Mouse (Mus musculus) forebrain, embryonic 10.5 days (tissue): Measurements from ENCODE around the gene Nfkbid. TPM values are rescaled to one million over a fixed set of nuclear protein-coding genes. Genes with fewer than 3 reads are reported as not detected.

ENCODE experiments used
- polyA plus RNA-seq: library from polyadenylated mRNA; unstranded; fragments of >200 nt; fragmentation: Nextera tagmentation; extraction: Ambion mirVana; gene quantifications from 2 replicates; pipeline ENCODE4 v1.2.1, GENCODE M21; 2016

Gene Nfkbid
- polyA plus RNA-seq, 1 experiment from 2014 or later, result 1.5 TPM

Other genes starting within 250 kb of the Nfkbid start
- 4.0 and 4.5 TPM in 2 replicates for gene Cox7a1, start 237.6 kb upstream of the Nfkbid start, polyA plus RNA-seq
- gene Capns1, start 222.9 kb upstream of the Nfkbid start, polyA plus RNA-seq, result 45.9 and 51.2 TPM in 2 replicates
- 163 and 169 TPM in 2 replicates for gene Polr2i, start 189.8 kb upstream of the Nfkbid start, polyA plus RNA-seq
- 248 and 257 TPM in 2 replicates for gene Tbcb, start 189.5 kb upstream of the Nfkbid start, polyA plus RNA-seq
- not detected in 2 replicates for gene Ovol3, start 186.0 kb upstream of the Nfkbid start, polyA plus RNA-seq
- gene Thap8, start 141.6 kb upstream of the Nfkbid start, polyA plus RNA-seq, result 0.38 and 0.48 TPM in 2 replicates
- gene Wdr62, start 141.3 kb upstream of the Nfkbid start, polyA plus RNA-seq, result 18.7 and 20.3 TPM in 2 replicates
- 52.8 and 53.1 TPM in 2 replicates for gene Clip3, start 130.0 kb upstream of the Nfkbid start, polyA plus RNA-seq
- gene Alkbh6, start 113.0 kb upstream of the Nfkbid start, polyA plus RNA-seq, result 82.3 and 90.2 TPM in 2 replicates
- gene Syne4, start 106.9 kb upstream of the Nfkbid start, polyA plus RNA-seq, result 29.8 and 32.8 TPM in 2 replicates
- gene E130208F15Rik, start 100.0 kb upstream of the Nfkbid start, polyA plus RNA-seq, result 3.0 and 3.2 TPM in 2 replicates
- gene Sdhaf1, start 97.8 kb upstream of the Nfkbid start, polyA plus RNA-seq, result 17.3 and 19.5 TPM in 2 replicates
- gene Lrfn3, start 59.0 kb upstream of the Nfkbid start, polyA plus RNA-seq, result 5.3 and 5.6 TPM in 2 replicates
- gene Tyrobp, start 8.0 kb upstream of the Nfkbid start, polyA plus RNA-seq, result 10.4 and 12.1 TPM in 2 replicates
- 0.38 TPM in 1 of 2 replicates, not detected in the other for gene Hcst, start 1.9 kb upstream of the Nfkbid start, polyA plus RNA-seq
- gene Aplp1, start 23.8 kb downstream of the Nfkbid start, polyA plus RNA-seq, result 25.4 and 33.7 TPM in 2 replicates
- gene Kirrel2, start 36.0 kb downstream of the Nfkbid start, polyA plus RNA-seq, result 0.29 and 0.52 TPM in 2 replicates
- gene Nphs1, start 36.6 kb downstream of the Nfkbid start, polyA plus RNA-seq, result 0.07 TPM in 1 of 2 replicates, not detected in the other
- not detected in 2 replicates for gene Prodh2, start 71.9 kb downstream of the Nfkbid start, polyA plus RNA-seq
- 29.7 and 31.9 TPM in 2 replicates for gene Arhgap33, start 113.3 kb downstream of the Nfkbid start, polyA plus RNA-seq
- gene Hspb6, start 130.4 kb downstream of the Nfkbid start, polyA plus RNA-seq, result 4.3 and 4.6 TPM in 2 replicates
- 15.2 and 16.1 TPM in 2 replicates for gene Proser3, start 130.6 kb downstream of the Nfkbid start, polyA plus RNA-seq
- gene Lin37, start 138.1 kb downstream of the Nfkbid start, polyA plus RNA-seq, result 40.7 and 44.2 TPM in 2 replicates
- 96.1 and 96.7 TPM in 2 replicates for gene U2af1l4, start 141.6 kb downstream of the Nfkbid start, polyA plus RNA-seq
- 16.1 and 16.3 TPM in 2 replicates for gene Gm49396, start 141.6 kb downstream of the Nfkbid start, polyA plus RNA-seq
- 124 and 126 TPM in 2 replicates for gene Psenen, start 141.9 kb downstream of the Nfkbid start, polyA plus RNA-seq
- 5.9 and 7.1 TPM in 2 replicates for gene Igflr1, start 143.7 kb downstream of the Nfkbid start, polyA plus RNA-seq
- gene Kmt2b, start 167.0 kb downstream of the Nfkbid start, polyA plus RNA-seq, result 10.1 and 10.4 TPM in 2 replicates
- gene Zbtb32, start 177.2 kb downstream of the Nfkbid start, polyA plus RNA-seq, result 0.09 and 0.20 TPM in 2 replicates
- 0.68 and 0.71 TPM in 2 replicates for gene Upk1a, start 191.1 kb downstream of the Nfkbid start, polyA plus RNA-seq
- gene Cox6b1, start 204.4 kb downstream of the Nfkbid start, polyA plus RNA-seq, result 762 and 774 TPM in 2 replicates
- 0.30 TPM in 1 of 2 replicates, not detected in the other for gene Etv2, start 214.1 kb downstream of the Nfkbid start, polyA plus RNA-seq
- gene Rbm42, start 228.6 kb downstream of the Nfkbid start, polyA plus RNA-seq, result 119 and 129 TPM in 2 replicates
- 90.2 and 91.9 TPM in 2 replicates for gene Haus5, start 243.3 kb downstream of the Nfkbid start, polyA plus RNA-seq
- not detected in 2 replicates for gene Pmis2, start 249.9 kb downstream of the Nfkbid start, polyA plus RNA-seq